Mouse (Mus musculus): ENCODE results near the gene 4930402F06Rik. TPM values are rescaled to one million over a fixed set of nuclear protein-coding genes. Genes with fewer than 3 reads are reported as not detected.

Gene 4930402F06Rik
- polyA plus RNA-seq, 1 experiment from 2014 or later: not detected

- ATAC-seq: no peak
- no peak overlapping the region for H3K27ac ChIP-seq (ENCODE audit: low read depth, low read length)
- no peaks in the 10 kb centered on the region for H3K36me3 ChIP-seq (ENCODE audit: control insufficient read depth, insufficient read depth, low read length)
- no peak overlapping the region for H3K4me2 ChIP-seq (ENCODE audit: low read length)
- WGBS: 93% methylated on average over 2 of the region's 2 CpGs
- no peaks in the 10 kb centered on the region for H3K27me3 ChIP-seq (replicated peaks; ENCODE audit: control insufficient read depth, insufficient read depth, low read length)
- H3K9me3 ChIP-seq (ENCODE audit: control insufficient read depth, low read length): no peaks in the 10 kb centered on the region
- peaks cover 3% of the 10 kb centered on the region; the same call in 1 of the 2 replicates for H3K4me1 ChIP-seq (ENCODE audit: control insufficient read depth, insufficient read depth, low read depth, low read length)
- H3K4me3 ChIP-seq (ENCODE audit: low read length): no peak overlapping the region
- H3K9ac ChIP-seq (ENCODE audit: low read depth, low read length): no peak overlapping the region
Observed at GRCm38 (mm10) chr2:35437796-35438195, 40.8 kb upstream of the 4930402F06Rik start.

- WGBS: 85% methylated on average over 6 of the region's 6 CpGs
- ATAC-seq: no peak
- Histone ChIP-seq H3K27me3 (replicated peaks; ENCODE audit: control insufficient read depth, insufficient read depth, low read length) (no peaks in the 10 kb centered on the region), H3K4me1 (ENCODE audit: control insufficient read depth, insufficient read depth, low read depth, low read length) (peaks cover 9% of the 10 kb centered on the region), H3K36me3 (ENCODE audit: control insufficient read depth, insufficient read depth, low read length) (no peaks in the 10 kb centered on the region), H3K9ac (ENCODE audit: low read depth, low read length) (no peak overlapping the region), H3K4me2 (ENCODE audit: low read length) (no peak overlapping the region), H3K4me3 (ENCODE audit: low read length) (no peak overlapping the region), H3K27ac (ENCODE audit: low read depth, low read length) (no peak overlapping the region), H3K9me3 (ENCODE audit: control insufficient read depth, low read length) (no peaks in the 10 kb centered on the region)
Observed at GRCm38 (mm10) chr2:35434576-35435123, 37.7 kb upstream of the 4930402F06Rik start.

DNA sequence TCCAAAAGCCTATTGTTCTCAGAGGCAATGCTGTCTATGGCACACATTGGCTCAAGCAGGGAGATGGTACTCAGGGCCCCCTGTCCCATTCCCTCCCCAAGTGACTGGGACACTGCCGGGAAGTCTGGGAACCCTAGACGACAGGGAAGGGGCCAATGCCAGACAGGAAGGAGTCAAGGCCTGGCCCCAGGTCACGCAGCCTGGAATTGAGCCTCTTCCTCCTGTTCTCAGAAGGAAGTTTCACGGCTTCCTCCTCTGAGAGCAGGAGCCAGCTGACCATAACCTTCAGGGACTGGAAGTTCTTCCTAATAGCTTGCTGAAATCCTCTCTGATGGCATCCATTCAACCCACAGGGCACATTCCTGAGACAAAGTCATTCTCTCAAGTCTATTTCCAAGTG is 36.5 kb upstream of the 4930402F06Rik start:
- H3K4me2 ChIP-seq (ENCODE audit: low read length): no peak overlapping the region
- H3K4me3 ChIP-seq (ENCODE audit: low read length): no peak overlapping the region
- no peaks in the 10 kb centered on the region for H3K36me3 ChIP-seq (ENCODE audit: control insufficient read depth, insufficient read depth, low read length)
- no peak overlapping the region for H3K27ac ChIP-seq (ENCODE audit: low read depth, low read length)
- H3K4me1 ChIP-seq (ENCODE audit: control insufficient read depth, insufficient read depth, low read depth, low read length): peaks cover 9% of the 10 kb centered on the region
- 76% methylated on average over 4 of the region's 4 CpGs for WGBS
- no peak overlapping the region for H3K9ac ChIP-seq (ENCODE audit: low read depth, low read length)
- no peak for ATAC-seq
- no peaks in the 10 kb centered on the region for H3K9me3 ChIP-seq (ENCODE audit: control insufficient read depth, low read length)
- no peaks in the 10 kb centered on the region for H3K27me3 ChIP-seq (replicated peaks; ENCODE audit: control insufficient read depth, insufficient read depth, low read length)

- Histone ChIP-seq H3K36me3 (ENCODE audit: control insufficient read depth, insufficient read depth, low read length) (no peaks in the 10 kb centered on the region), H3K4me3 (ENCODE audit: low read length) (no peak overlapping the region), H3K9me3 (ENCODE audit: control insufficient read depth, low read length) (no peaks in the 10 kb centered on the region), H3K4me1 (ENCODE audit: control insufficient read depth, insufficient read depth, low read depth, low read length) (peaks cover 9% of the 10 kb centered on the region), H3K4me2 (ENCODE audit: low read length) (no peak overlapping the region; the same call in 1 of the 2 replicates), H3K9ac (ENCODE audit: low read depth, low read length) (no peak overlapping the region), H3K27me3 (replicated peaks; ENCODE audit: control insufficient read depth, insufficient read depth, low read length) (no peaks in the 10 kb centered on the region), H3K27ac (ENCODE audit: low read depth, low read length) (peak overlapping the region; percentile 1; the same call in 1 of the 2 replicates)
- ATAC-seq: peak; percentile 46; the same call in 1 of the 2 replicates
- 33% methylated on average over 7 of the region's 7 CpGs for WGBS
Observed at GRCm38 (mm10) chr2:35432472-35432871, 35.5 kb upstream of the 4930402F06Rik start.

- Histone ChIP-seq H3K36me3 (ENCODE audit: control insufficient read depth, insufficient read depth, low read length) (no peaks in the 10 kb centered on the region), H3K27ac (ENCODE audit: low read depth, low read length) (peak overlapping the region; percentile 1; the same call in 1 of the 2 replicates), H3K4me2 (ENCODE audit: low read length) (no peak overlapping the region; the same call in 1 of the 2 replicates), H3K27me3 (replicated peaks; ENCODE audit: control insufficient read depth, insufficient read depth, low read length) (no peaks in the 10 kb centered on the region), H3K4me3 (ENCODE audit: low read length) (no peak overlapping the region), H3K9ac (ENCODE audit: low read depth, low read length) (0 out of 2 replicates have a peak overlapping the region, but pooled peaks have one; percentile 9), H3K4me1 (ENCODE audit: control insufficient read depth, insufficient read depth, low read depth, low read length) (peaks cover 9% of the 10 kb centered on the region), H3K9me3 (ENCODE audit: control insufficient read depth, low read length) (no peaks in the 10 kb centered on the region)
- 33% methylated on average over 7 of the region's 7 CpGs for WGBS
- peak; percentile 63 for ATAC-seq
Observed at GRCm38 (mm10) chr2:35432011-35432410, 35.0 kb upstream of the 4930402F06Rik start.

DNA sequence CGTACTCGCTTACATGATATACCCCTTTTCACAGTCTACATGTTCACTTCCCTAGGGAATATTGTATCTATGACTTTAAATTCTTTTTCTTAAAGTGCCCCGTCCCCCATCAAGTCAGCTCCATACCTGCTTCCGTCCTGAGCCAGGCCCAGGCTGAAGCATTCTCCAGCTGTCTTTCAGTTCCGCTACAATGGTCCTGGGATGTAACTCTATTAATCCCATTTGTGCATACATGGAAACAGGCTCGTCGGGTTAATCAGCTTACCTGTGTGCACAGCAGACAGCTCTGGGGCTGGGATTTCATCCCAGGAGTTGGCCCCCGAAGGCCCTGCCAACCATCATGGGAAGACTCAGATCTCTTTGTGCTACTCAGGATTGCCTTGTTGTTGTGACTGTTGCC is 33.8 kb upstream of the 4930402F06Rik start:
- no peak overlapping the region for H3K4me3 ChIP-seq (ENCODE audit: low read length)
- no peak overlapping the region for H3K4me2 ChIP-seq (ENCODE audit: low read length)
- no peaks in the 10 kb centered on the region for H3K27me3 ChIP-seq (replicated peaks; ENCODE audit: control insufficient read depth, insufficient read depth, low read length)
- no peaks in the 10 kb centered on the region for H3K9me3 ChIP-seq (ENCODE audit: control insufficient read depth, low read length)
- H3K4me1 ChIP-seq (ENCODE audit: control insufficient read depth, insufficient read depth, low read depth, low read length): peaks cover 9% of the 10 kb centered on the region
- no peaks in the 10 kb centered on the region for H3K36me3 ChIP-seq (ENCODE audit: control insufficient read depth, insufficient read depth, low read length)
- no peak overlapping the region for H3K9ac ChIP-seq (ENCODE audit: low read depth, low read length)
- no peak overlapping the region for H3K27ac ChIP-seq (ENCODE audit: low read depth, low read length)
- 79% methylated on average over 8 of the region's 8 CpGs for WGBS
- no peak for ATAC-seq

GRCm38 (mm10) chr2:35428615-35429300 is 31.8 kb upstream of the 4930402F06Rik start:
- H3K9ac ChIP-seq (ENCODE audit: low read depth, low read length): no peak overlapping the region
- no peak overlapping the region for H3K27ac ChIP-seq (ENCODE audit: low read depth, low read length)
- no peaks in the 10 kb centered on the region for H3K27me3 ChIP-seq (replicated peaks; ENCODE audit: control insufficient read depth, insufficient read depth, low read length)
- H3K4me2 ChIP-seq (ENCODE audit: low read length): no peak overlapping the region
- peaks cover 9% of the 10 kb centered on the region for H3K4me1 ChIP-seq (ENCODE audit: control insufficient read depth, insufficient read depth, low read depth, low read length)
- 89% methylated on average over 4 of the region's 4 CpGs for WGBS
- no peak for ATAC-seq
- H3K9me3 ChIP-seq (ENCODE audit: control insufficient read depth, low read length): no peaks in the 10 kb centered on the region
- no peaks in the 10 kb centered on the region for H3K36me3 ChIP-seq (ENCODE audit: control insufficient read depth, insufficient read depth, low read length)
- H3K4me3 ChIP-seq (ENCODE audit: low read length): no peak overlapping the region

- WGBS: 26% methylated on average over 2 of the region's 2 CpGs
- no peaks in the 10 kb centered on the region for H3K36me3 ChIP-seq (ENCODE audit: control insufficient read depth, insufficient read depth, low read length)
- H3K9ac ChIP-seq (ENCODE audit: low read depth, low read length): no peak overlapping the region
Observed at GRCm38 (mm10) chr2:35427559-35427958, 30.6 kb upstream of the 4930402F06Rik start.

DNA sequence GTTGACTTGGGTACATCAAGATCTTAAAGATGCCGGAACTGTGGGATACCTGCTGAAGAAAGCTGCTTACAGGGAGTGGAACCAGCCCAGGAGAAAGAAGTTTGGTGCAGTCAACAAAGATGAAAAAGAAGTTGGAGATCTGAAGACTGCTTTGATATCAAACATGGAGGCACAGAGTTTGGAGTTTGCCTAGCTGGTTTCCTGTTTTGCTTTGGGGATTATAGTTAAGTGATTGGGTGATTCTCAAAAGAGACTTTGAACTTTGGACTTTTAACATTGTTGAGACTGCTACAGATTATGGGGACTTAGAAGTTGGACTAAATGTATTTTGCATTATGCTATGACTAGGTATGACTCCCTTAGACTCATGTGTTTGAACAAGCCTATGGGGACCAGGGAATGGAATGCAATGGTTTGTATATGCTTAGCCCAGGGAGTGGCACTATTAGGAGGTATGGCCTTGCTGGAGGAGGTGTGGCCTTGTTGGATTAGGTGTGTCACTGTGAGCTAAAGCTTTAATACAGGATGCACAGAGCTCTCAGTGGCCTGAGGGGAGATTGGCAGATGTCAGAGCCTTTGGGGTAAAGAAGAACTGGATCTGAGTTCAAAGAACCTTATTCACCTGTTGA is 26.9 kb upstream of the 4930402F06Rik start:
- no peaks in the 10 kb centered on the region for H3K27me3 ChIP-seq (replicated peaks; ENCODE audit: control insufficient read depth, insufficient read depth, low read length)
- ATAC-seq: no peak
- H3K4me3 ChIP-seq (ENCODE audit: low read length): no peak overlapping the region
- 89% methylated on average over 1 of the region's 1 CpGs for WGBS
- H3K4me2 ChIP-seq (ENCODE audit: low read length): no peak overlapping the region
- H3K36me3 ChIP-seq (ENCODE audit: control insufficient read depth, insufficient read depth, low read length): peaks cover 8% of the 10 kb centered on the region; the same call in 1 of the 2 replicates
- no peaks in the 10 kb centered on the region for H3K9me3 ChIP-seq (ENCODE audit: control insufficient read depth, low read length)
- H3K9ac ChIP-seq (ENCODE audit: low read depth, low read length): no peak overlapping the region
- no peaks in the 10 kb centered on the region for H3K4me1 ChIP-seq (ENCODE audit: control insufficient read depth, insufficient read depth, low read depth, low read length)
- no peak overlapping the region for H3K27ac ChIP-seq (ENCODE audit: low read depth, low read length)

More at GRCm38 (mm10) chr2:35427559-35427958, 30.6 kb upstream of the 4930402F06Rik start:
- H3K4me2 ChIP-seq (ENCODE audit: low read length): no peak overlapping the region
- H3K9me3 ChIP-seq (ENCODE audit: control insufficient read depth, low read length): no peaks in the 10 kb centered on the region
- H3K4me1 ChIP-seq (ENCODE audit: control insufficient read depth, insufficient read depth, low read depth, low read length): peaks cover 5% of the 10 kb centered on the region
- H3K27ac ChIP-seq (ENCODE audit: low read depth, low read length): no peak overlapping the region
- no peaks in the 10 kb centered on the region for H3K27me3 ChIP-seq (replicated peaks; ENCODE audit: control insufficient read depth, insufficient read depth, low read length)
- H3K4me3 ChIP-seq (ENCODE audit: low read length): no peak overlapping the region
- no peak for ATAC-seq

Measured in hindbrain, embryonic 16.5 days (tissue).